Mouse (Mus musculus): ENCODE results near the gene Speer4e.
"Not testable (repeated sequence)": the region's sequence is repeated elsewhere in the genome, so short reads cannot be mapped to it uniquely, and the experiment has no call there.

Gene Speer4e

GRCm38 (mm10) chr5:14938329-14938728 lies at the start of gene Speer4e:
TSS of gene Speer4e (minus strand) at chr5:14938429.
- not testable (repeated sequence) for DNase-seq (ENCODE audit: low spot score in 2 of 2)

DNA sequence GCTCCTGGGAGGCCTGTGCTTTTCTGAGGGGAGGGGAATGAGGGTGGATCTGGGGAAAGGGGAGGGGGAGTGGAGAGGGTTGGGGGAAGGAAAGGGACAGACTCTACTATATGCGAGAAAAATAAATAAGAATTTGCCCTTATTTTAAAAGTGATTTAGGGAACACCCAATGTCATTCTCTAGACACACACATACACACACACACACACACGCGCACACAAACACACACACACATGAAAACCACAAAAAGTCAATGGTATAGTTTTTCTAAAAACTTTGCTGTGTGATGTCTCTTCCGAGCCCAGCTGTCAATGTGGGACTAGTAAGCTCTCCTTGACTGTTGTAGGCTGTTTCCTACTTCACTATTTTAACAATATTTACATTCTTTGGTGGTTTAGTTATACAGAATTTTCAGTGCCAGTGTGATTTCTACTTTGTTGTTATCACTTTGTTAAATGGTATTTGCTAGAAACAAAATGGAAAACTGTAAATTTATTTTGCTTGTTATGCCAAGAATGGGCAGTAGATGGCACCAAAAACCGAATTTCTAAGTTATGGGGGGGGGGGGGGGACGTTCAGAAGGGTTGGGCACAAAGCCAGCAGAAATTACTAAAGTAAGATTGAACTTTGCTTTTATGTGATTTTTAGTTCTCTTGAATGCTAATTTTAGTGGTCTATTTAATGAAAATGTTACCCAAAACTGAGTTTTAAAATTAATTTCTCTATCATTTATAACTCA lies 48.6 kb upstream of the Speer4e start:
- not testable (repeated sequence) for DNase-seq (ENCODE audit: low spot score in 2 of 2)

GRCm38 (mm10) chr5:14978835-14979234 lies 40.6 kb upstream of the Speer4e start, which contains the start of gene Gm10354:
TSS of gene Gm10354 (minus strand) at chr5:14978935.
- DNase-seq (ENCODE audit: low spot score in 2 of 2), result not testable (repeated sequence)

DNA sequence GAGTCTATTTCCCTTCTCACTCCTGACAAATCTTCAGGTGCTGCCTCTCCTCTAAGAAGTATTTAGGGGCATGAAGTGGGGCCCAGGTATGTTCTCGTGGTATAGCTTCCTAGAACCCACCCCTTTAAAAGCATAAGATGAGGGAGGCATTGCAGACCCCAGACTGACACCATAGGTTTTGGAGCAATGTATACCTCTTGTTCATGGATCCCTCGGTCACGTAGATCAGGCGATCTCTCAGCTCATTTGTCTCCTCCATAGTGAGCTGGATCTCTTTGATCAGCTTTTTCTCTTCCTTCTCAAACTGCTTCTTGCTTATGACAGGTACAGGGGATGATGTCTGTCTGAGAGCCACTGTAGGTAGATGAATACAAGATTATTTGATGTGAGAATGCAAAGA lies 39.1 kb upstream of the Speer4e start:
- DNase-seq (ENCODE audit: low spot score in 2 of 2), result not testable (repeated sequence)

DNA sequence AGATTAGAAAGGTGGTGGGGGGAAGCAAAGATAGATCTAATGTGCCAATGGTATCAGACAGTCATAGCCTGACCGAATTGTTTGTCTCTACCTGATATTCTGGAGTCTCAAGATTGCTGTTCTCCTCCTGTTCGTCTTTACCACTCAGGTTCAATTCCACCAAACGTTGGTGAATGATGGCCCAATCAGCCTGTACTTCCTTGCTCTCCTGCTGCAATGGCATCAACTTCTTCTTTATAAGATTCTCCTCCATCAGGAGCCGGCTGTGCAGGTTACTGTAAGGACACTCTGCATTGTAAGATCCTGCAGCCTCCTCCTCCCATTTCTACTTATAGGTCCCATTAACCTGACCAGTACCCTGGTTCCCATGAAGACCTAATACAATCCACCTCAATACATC lies 37.1 kb upstream of the Speer4e start:
- not testable (repeated sequence) for DNase-seq (ENCODE audit: low spot score in 2 of 2)

GRCm38 (mm10) chr5:14972841-14973240 lies 34.6 kb upstream of the Speer4e start:
- DNase-seq (ENCODE audit: low spot score in 2 of 2), result not testable (repeated sequence)

- DNase-seq (ENCODE audit: low spot score in 2 of 2), result not testable (repeated sequence)
Measured at GRCm38 (mm10) chr5:14963821-14964220, 25.6 kb upstream of the Speer4e start.

DNA sequence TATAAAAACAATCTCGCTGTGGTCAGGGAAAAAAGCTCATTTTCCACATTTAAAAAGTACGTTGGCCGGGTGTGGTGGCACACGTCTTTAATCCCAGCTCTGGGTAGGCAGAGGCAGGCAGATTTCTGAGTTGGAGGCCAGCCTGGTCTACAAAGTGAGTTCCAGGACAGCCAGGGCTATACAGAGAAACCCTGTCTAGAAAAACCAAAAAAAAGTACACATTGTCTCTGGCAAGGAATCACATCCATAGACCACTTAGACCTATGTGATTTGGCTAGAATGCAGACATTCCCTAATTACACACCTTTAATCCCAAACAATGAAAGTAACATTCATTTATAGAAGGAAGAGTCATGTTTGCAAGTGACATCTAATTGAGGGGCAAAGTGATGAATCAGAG lies 23.3 kb upstream of the Speer4e start:
- DNase-seq (ENCODE audit: low spot score in 2 of 2), result not testable (repeated sequence)

DNA sequence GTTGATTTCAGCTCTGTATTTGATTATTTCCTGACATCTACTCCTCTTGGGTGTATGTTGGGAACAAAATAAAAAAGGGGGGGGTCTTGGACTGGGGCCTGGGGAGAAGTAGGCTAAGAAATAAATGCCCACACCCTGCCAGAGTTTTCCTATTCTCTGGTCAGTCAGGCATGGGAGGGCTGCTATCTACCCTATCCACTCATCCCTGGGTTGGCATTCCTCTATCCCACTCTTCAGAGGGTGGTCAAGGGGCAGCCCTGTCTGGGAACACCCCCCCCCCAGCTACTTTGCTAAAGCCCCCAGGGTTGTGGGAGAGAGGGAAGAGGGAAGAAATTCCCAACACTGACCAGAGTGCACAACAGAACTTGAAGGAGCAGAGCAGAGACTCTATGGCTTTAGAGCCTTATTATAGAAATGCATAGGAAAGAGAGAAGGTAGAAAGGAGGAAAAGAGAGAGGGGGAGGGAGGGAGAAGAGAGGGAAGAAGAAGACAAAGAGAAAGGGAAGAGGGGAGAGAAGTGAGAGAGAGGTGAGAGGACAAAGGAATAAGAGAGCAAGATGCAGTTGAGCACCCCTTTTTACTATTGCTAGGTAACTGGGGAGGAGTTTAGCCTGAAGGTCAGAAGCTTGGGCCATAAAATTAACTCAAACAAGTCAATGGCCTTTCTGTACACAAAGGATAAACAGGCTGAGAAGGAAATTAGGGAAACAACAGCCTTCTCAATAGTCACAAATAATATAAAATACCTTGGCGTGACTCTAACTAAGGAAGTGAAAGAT lies 17.9 kb upstream of the Speer4e start:
- DNase-seq (ENCODE audit: low spot score in 2 of 2), result not testable (repeated sequence)

DNA sequence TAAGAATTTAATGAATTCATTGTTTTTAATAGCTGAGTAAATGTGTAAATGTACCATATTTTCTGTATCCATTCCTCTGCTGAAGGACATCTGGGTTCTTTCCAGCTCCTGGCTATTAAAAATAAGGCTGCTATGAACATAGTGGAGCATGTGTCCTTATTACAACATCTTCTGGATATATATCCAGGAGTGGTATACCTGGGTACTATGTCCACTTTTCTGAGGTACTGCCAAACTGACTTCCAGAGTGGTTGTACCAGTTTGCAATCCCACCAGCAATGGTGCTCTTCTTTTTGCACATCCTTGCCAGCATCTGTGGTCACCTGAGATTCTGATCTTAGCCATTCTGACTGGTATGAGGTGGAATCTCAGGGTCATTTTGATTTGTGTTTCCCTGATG lies 15.4 kb upstream of the Speer4e start:
- DNase-seq (ENCODE audit: low spot score in 2 of 2), result not testable (repeated sequence)

GRCm38 (mm10) chr5:14952749-14953148 lies 14.5 kb upstream of the Speer4e start:
- not testable (repeated sequence) for DNase-seq (ENCODE audit: low spot score in 2 of 2)

DNA sequence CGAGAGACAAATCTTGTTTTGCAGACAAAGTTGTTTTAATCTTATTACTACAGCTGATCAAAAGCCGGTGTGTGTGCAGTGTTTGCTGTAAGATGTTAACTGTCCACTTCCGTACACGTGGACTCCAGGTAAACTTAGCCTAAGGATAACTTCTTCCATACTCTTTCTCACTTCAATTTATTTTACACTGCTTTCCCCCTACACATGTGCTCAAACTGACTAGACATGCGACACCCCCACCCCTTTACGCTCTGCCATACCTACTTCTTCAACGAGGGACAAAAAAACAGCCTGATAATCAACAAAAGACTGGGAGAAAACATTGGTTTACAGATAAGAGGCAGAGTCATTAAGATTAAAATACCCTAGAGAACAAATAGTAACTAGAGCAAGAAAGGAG lies 13.6 kb upstream of the Speer4e start:
- not testable (repeated sequence) for DNase-seq (ENCODE audit: low spot score in 2 of 2)

- DNase-seq (ENCODE audit: low spot score in 2 of 2), result peak in 1 of 2 experiments; percentile 60
Measured at GRCm38 (mm10) chr5:14947482-14948198, 9.4 kb upstream of the Speer4e start.

- not testable (repeated sequence) for DNase-seq (ENCODE audit: low spot score in 2 of 2)
Measured at GRCm38 (mm10) chr5:14945524-14945923, 7.3 kb upstream of the Speer4e start.

- not testable (repeated sequence) for DNase-seq (ENCODE audit: low spot score in 2 of 2)
Measured at GRCm38 (mm10) chr5:14941043-14941442, 2.8 kb upstream of the Speer4e start.

DNA sequence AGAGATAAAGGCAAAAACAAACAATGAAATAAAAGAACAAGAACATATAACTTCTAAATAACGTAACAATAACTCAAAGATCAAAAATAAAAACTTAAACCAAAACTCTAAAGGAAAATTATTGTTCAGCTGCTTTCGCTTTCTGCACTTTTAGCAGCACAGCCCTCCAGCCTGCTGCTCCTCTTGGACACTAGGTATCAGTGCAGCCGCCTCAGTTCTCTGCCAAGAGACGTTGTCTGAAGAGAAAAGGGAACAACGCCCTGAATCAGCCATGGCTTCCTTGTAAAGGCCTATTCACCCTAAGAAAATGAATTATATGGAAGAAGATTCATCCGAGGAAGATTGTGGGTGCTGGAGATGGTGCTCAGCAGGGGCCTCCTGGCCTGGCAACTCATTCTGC lies 4.5 kb downstream of the Speer4e start:
- DNase-seq (ENCODE audit: low spot score in 2 of 2), result not testable (repeated sequence)

DNA sequence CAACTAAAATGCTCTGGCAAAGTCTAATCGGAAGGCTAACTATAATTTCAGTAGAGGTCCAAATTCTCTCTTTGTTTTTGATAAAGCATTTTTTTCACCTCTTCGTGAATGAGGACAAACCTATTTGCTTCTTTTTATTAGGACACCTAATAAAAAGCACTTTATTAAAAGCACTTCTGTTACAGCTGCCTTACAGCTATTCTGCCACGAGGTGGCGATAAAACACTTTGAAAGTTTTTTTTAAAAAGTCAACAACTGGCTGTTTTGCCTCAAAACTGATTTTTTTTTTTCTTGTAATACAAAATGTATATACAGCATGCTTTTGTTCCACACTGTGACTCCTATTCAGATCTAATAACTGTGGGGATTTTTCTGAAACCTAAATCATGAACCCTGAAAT lies 11.2 kb downstream of the Speer4e start:
- DNase-seq (ENCODE audit: low spot score in 2 of 2), result not testable (repeated sequence)

GRCm38 (mm10) chr5:14914799-14915198 lies 23.4 kb downstream of the Speer4e start, which contains the start of gene Gm9758:
TSS of gene Gm9758 (minus strand) at chr5:14914899.
- DNase-seq (ENCODE audit: low spot score in 2 of 2), result not testable (repeated sequence)

DNA sequence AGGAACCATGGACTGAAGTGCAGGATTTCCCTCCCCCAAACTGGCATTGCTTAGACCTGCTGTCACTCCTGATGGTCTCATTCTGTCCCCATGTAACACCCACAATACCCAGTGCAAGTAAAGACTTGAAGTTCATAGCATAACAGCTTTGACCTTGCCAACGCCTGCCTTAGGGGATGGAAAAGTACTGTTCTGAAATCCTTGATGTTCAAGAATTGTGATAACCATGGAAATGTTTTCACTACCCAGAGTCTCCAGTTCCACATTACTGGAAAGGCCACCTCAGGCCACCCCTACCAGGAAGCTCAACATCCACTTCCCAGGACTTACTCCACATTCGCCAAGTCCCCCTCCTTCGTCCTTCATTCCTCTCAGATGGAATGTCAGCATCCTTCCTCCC lies 23.9 kb downstream of the Speer4e start:
- not testable (repeated sequence) for DNase-seq (ENCODE audit: low spot score in 2 of 2)

DNA sequence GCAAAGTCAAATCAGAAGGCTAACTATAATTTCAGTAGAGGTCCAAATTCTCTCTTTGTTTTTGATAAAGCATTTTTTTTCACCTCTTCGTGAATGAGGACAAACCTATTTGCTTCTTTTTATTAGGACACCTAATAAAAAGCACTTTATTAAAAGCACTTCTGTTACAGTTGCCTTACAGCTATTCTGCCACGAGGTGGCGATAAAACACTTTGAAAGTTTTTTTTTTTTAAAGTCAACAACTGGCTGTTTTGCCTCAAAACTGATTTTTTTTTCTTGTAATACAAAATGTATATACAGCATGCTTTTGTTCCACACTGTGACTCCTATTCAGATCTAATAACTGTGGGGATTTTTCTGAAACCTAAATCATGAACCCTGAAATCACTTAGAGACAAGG lies 34.7 kb downstream of the Speer4e start:
- DNase-seq (ENCODE audit: low spot score in 2 of 2), result not testable (repeated sequence)

DNA sequence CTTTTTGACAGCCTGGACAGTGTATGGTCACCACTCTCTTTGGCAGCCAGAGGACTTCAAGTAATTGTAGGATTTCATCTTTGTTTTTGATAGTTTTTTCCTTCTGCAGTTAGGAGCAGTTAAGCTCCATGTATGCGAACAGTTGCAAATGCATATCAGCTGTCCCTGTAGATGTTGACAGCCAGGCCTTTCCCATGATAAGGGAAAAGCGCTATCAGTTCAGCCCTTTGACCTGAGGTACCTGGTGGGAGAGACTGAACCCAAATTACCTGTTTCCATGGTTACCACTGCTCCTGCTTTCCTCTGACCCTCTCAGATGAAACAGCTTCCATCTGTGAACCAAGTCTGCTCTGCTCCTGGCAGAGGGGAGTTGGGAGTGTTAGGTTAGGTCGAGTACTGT lies 46.0 kb downstream of the Speer4e start:
- DNase-seq (ENCODE audit: low spot score in 2 of 2), result no peak

GRCm38 (mm10) chr5:14885291-14885690 lies 52.9 kb downstream of the Speer4e start:
- DNase-seq (ENCODE audit: low spot score in 2 of 2), result not testable (repeated sequence)
